Mouse (Mus musculus) hindbrain, embryonic 16.5 days (tissue): ENCODE results near the gene Klhdc3. TPM values are rescaled to one million over a fixed set of nuclear protein-coding genes. Genes with fewer than 3 reads are reported as not detected.

Experiments used
- polyA plus RNA-seq: library from polyadenylated mRNA; unstranded; fragments of >200 nt; fragmentation: Nextera tagmentation; extraction: Ambion mirVana; gene quantifications from 2 replicates; pipeline ENCODE4 v1.2.1, GENCODE M21; 2015

The Klhdc3 gene
- polyA plus RNA-seq, 1 experiment from 2014 or later, result 179 TPM

Other genes with a start within 250 kb of the Klhdc3 start
- gene Slc22a7, start 242.5 kb downstream of the Klhdc3 start, polyA plus RNA-seq, result not detected in 2 replicates
- 5.1 and 5.5 TPM in 2 replicates for gene Ttbk1, start 193.2 kb downstream of the Klhdc3 start, polyA plus RNA-seq
- 18.7 and 19.0 TPM in 2 replicates for gene Dnph1, start 184.2 kb downstream of the Klhdc3 start, polyA plus RNA-seq
- gene Cul9, start 134.5 kb downstream of the Klhdc3 start, polyA plus RNA-seq, result 19.7 and 25.1 TPM in 2 replicates
- gene Srf, start 124.7 kb downstream of the Klhdc3 start, polyA plus RNA-seq, result 3.5 and 3.6 TPM in 2 replicates
- 25.9 and 36.1 TPM in 2 replicates for gene Ptk7, start 51.4 kb downstream of the Klhdc3 start, polyA plus RNA-seq
- gene Klc4, start 34.9 kb downstream of the Klhdc3 start, polyA plus RNA-seq, result 32.3 and 34.1 TPM in 2 replicates
- gene Mrpl2, start 34.7 kb downstream of the Klhdc3 start, polyA plus RNA-seq, result 64.5 and 73.7 TPM in 2 replicates
- 39.9 and 45.4 TPM in 2 replicates for gene Cul7, start 30.6 kb downstream of the Klhdc3 start, polyA plus RNA-seq
- gene Rrp36, start 6.6 kb downstream of the Klhdc3 start, polyA plus RNA-seq, result 51.4 and 54.8 TPM in 2 replicates
- gene Mea1, start 2.1 kb downstream of the Klhdc3 start, polyA plus RNA-seq, result 317 and 353 TPM in 2 replicates
- 102 and 112 TPM in 2 replicates for gene Ppp2r5d, start 24.2 kb upstream of the Klhdc3 start, polyA plus RNA-seq
- 23.0 and 25.7 TPM in 2 replicates for gene Pex6, start 30.5 kb upstream of the Klhdc3 start, polyA plus RNA-seq
- gene Gnmt, start 48.3 kb upstream of the Klhdc3 start, polyA plus RNA-seq, result 1.1 and 1.7 TPM in 2 replicates
- gene Cnpy3, start 71.3 kb upstream of the Klhdc3 start, polyA plus RNA-seq, result 71.4 and 78.0 TPM in 2 replicates
- gene Ptcra, start 82.8 kb upstream of the Klhdc3 start, polyA plus RNA-seq, result 0.16 TPM in 1 of 2 replicates, not detected in the other
- gene 2310039H08Rik, start 91.7 kb upstream of the Klhdc3 start, polyA plus RNA-seq, result 49.8 and 57.2 TPM in 2 replicates
- 75.5 and 80.4 TPM in 2 replicates for gene Rpl7l1, start 101.8 kb upstream of the Klhdc3 start, polyA plus RNA-seq
- gene Bicral, start 177.6 kb upstream of the Klhdc3 start, polyA plus RNA-seq, result 6.0 and 6.2 TPM in 2 replicates
- gene Tbcc, start 209.8 kb upstream of the Klhdc3 start, polyA plus RNA-seq, result 52.6 and 53.6 TPM in 2 replicates
- not detected in 2 replicates for gene Prph2, start 229.5 kb upstream of the Klhdc3 start, polyA plus RNA-seq